Mouse (Mus musculus) heart, adult 9 months (tissue): Measurements from ENCODE around the gene Wfs1.

Experiments used
- DNase-seq, 2 experiments: peaks; one replicate each; pipeline ENCODE4 v3.0.0; 2022; ENCODE audit warnings: low spot score in 2 of 2

Wfs1 gene

DNA sequence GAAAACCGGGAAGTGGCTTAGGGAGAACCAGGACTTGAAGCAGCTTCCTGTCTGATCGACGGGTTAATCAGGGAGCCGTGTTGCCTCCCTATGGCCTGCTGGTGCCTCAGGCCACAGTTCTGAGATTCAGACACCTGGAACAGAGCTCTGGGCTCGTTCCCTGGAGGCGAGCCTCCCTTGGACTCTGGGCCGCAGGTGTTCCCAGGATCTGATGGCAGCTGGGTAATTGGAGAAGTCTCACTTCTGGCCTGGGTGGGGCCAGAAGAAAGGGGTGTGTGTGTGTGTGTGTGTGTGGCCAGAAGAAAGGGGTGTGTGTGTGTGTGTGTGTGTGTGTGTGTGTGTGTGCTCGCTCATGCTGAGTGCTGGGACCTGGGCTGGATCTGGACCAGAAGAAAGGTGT is 55.6 kb downstream of the Wfs1 start:
- DNase-seq, result no peak

DNA sequence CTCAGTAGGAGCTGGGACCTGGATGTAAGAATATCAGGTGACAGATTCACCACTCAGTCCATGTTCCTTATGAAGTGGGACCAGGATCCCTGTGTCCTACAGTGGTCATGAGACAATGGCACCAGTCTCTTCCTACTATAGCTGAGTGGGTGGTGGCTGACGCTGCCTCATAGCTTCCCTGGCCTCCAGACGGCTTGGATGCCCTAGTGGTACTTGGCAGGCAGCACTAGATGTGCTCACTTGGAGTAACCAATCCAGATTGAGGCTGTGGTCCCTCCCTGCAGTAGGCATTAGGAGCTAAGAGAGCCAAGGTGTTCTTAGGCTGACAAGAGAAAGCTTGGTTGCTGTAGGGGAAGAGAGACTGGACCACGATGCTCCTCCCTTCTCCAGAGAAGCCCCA is 59.6 kb downstream of the Wfs1 start:
- DNase-seq, result peak; percentile 32 to 47

GRCm38 (mm10) chr5:36928701-36929100 is 60.3 kb downstream of the Wfs1 start:
- no peak for DNase-seq

- peak; percentile 43 to 61 for DNase-seq
These were observed 64.9 kb downstream of the Wfs1 start for GRCm38 (mm10) chr5:36923826-36924700.

GRCm38 (mm10) chr5:36922811-36923210 is 66.2 kb downstream of the Wfs1 start:
- DNase-seq, result no peak

GRCm38 (mm10) chr5:36921871-36922270 is 67.1 kb downstream of the Wfs1 start:
- DNase-seq, result no peak

DNA sequence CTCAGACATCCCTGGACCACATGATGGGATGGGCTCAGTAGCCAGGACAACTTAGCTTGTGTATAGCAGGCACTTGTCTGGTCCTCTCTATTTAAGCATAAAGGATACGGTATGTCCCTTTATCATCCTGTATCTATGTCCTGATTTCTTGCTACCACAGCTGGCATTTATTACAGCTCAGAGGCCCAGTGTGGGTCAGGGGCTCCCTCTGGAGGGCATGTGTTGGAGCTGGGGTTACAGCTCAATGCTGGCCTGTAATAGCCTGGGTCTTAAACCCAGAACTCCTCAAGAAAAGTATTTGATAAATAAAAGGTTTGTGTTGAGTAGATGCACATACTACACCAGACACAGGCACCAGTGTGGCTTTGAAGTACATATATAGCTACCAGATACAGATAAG is 68.9 kb downstream of the Wfs1 start:
- DNase-seq, result no peak

GRCm38 (mm10) chr5:36918016-36918415 is 71.0 kb downstream of the Wfs1 start:
- DNase-seq, result no peak

DNA sequence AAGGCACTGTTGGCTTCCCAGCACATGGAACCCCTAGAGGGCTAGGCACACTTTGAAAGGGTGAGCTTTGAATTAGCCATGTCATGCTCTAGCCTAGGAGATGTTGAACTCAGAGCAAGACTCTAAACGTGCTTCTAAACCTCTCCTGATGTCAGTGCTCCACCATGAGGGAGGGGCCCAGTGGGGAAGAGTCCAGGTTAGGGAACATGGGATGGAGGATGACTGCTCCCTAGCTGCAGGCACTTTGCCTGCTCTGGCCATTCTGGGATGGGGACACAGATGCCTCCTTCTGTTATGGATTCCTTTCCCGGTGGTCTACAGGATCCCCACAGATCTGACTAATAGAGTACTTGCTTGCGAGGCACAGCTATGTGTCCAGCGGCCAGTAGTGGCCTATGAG is 71.8 kb downstream of the Wfs1 start:
- no peak for DNase-seq

GRCm38 (mm10) chr5:36916581-36916980 is 72.4 kb downstream of the Wfs1 start:
- no peak for DNase-seq
